Comparison of ENCODE assay signal across 8 mouse cellular contexts in genomic region chr3:129204441-129205313, GRCm38 (mm10). TPM values are rescaled to one million over a fixed set of nuclear protein-coding genes. Genes with fewer than 3 reads are reported as not detected.
DNase-seq lines count a peak whose midpoint lies in the region; ATAC-seq lines count a peak whose summit lies in the region.

No protein-coding gene starts in this region.

- H3K4me1 ChIP-seq in forebrain, embryonic 10.5 days: peaks cover 41% of the 10 kb centered on the region
- H3K4me1 ChIP-seq in heart, embryonic 16.5 days (ENCODE audit: control insufficient read depth, insufficient read depth, low read length): peaks cover 2% of the 10 kb centered on the region; the same call in 1 of the 2 replicates

- DNase-seq in thymus, postnatal 0 days (ENCODE audit: low spot score): peak; percentile 58
- no peak for DNase-seq in thymus, postnatal 10 days (ENCODE audit: low spot score in 2 of 2)
- DNase-seq in forebrain, embryonic 10.5 days (ENCODE audit: extremely low spot score, low spot score): peak; percentile 89
- peak; percentile 45 to 81 for DNase-seq in layer of hippocampus, adult 18-20 months (ENCODE audit: low spot score in 2 of 2)
- peak; percentile 74 for DNase-seq in lung, postnatal 10 days
- DNase-seq in right cerebral cortex, adult 18-20 months: peak; percentile 52

- H3K9me3 ChIP-seq in forebrain, embryonic 10.5 days: no peaks in the 10 kb centered on the region
- no peaks in the 10 kb centered on the region for H3K9me3 ChIP-seq in heart, embryonic 16.5 days (replicated peaks; ENCODE audit: control insufficient read depth, low read length)

- H3K27ac ChIP-seq in forebrain, embryonic 10.5 days: peak overlapping the region; percentile 12; the same call in 1 of the 2 replicates
- H3K27ac ChIP-seq in heart, embryonic 16.5 days (ENCODE audit: low read length): no peak overlapping the region

- H3K4me2 ChIP-seq in heart, embryonic 16.5 days (ENCODE audit: low read depth, low read length): peak overlapping the region; percentile 86

- ATAC-seq in heart, embryonic 16.5 days (replicated peaks; ENCODE audit: extremely low read depth, insufficient read depth, low FRiP score): peak; percentile 92
- ATAC-seq in erythroid progenitor cell, adult 5-6 weeks (replicated peaks; ENCODE audit: low FRiP score, poor library complexity, severe bottlenecking): no peak

- under 1% methylated on average over 48 of the region's 48 CpGs for WGBS in forebrain, embryonic 10.5 days
- WGBS in heart, embryonic 16.5 days: 1% methylated on average over 48 of the region's 48 CpGs

- peak overlapping the region; percentile 52 for H3K4me3 ChIP-seq in forebrain, embryonic 10.5 days
- peak overlapping the region; percentile 57 for H3K4me3 ChIP-seq in heart, embryonic 16.5 days (ENCODE audit: low read length)

- peaks cover 100% of the 10 kb centered on the region for H3K27me3 ChIP-seq in forebrain, embryonic 10.5 days (ENCODE audit: poor library complexity, severe bottlenecking)
- H3K27me3 ChIP-seq in heart, embryonic 16.5 days (ENCODE audit: control insufficient read depth, insufficient read depth, low read length): peaks cover 81% of the 10 kb centered on the region

- H3K9ac ChIP-seq in heart, embryonic 16.5 days (ENCODE audit: low read length): no peak overlapping the region

- H3K36me3 ChIP-seq in forebrain, embryonic 10.5 days (replicated peaks): no peaks in the 10 kb centered on the region
- no peaks in the 10 kb centered on the region for H3K36me3 ChIP-seq in heart, embryonic 16.5 days (ENCODE audit: control insufficient read depth, insufficient read depth)

RNA-seq across cellular contexts. Expression of gene Pitx2, which starts 5.0 kb away (rescaled TPM):
- 0.20 and 0.40 TPM in 2 replicates for polyA plus RNA-seq in thymus, postnatal 0 days (2015; fragmentation: Nextera tagmentation; extraction: Ambion mirVana)
- 11.1 and 15.3 TPM in 2 replicates for polyA plus RNA-seq in forebrain, embryonic 10.5 days (2016; fragmentation: Nextera tagmentation; extraction: Ambion mirVana)
- polyA plus RNA-seq in heart, embryonic 16.5 days (2015; fragmentation: Nextera tagmentation; extraction: Ambion mirVana): 16.3 and 26.9 TPM in 2 replicates
- total RNA-seq in layer of hippocampus, adult 18-20 months (2021): not detected
- total RNA-seq in erythroid progenitor cell, adult 5-6 weeks (2015; ENCODE audit: low replicate concordance): not detected in 2 replicates
- not detected in 2 replicates for total RNA-seq in erythroid progenitor cell, adult 5-6 weeks (2017; ENCODE audit: low replicate concordance)

Comparison
In these comparisons a context has a peak if more than half of its experiments do, and no peak if none do; other contexts are left out.
1. DNase-seq: peak in thymus, postnatal 0 days (single experiment), forebrain, embryonic 10.5 days (single experiment), layer of hippocampus, adult 18-20 months (2 of 2), lung, postnatal 10 days (single experiment) and right cerebral cortex, adult 18-20 months (single experiment); none in thymus, postnatal 10 days (0 of 2).